Mouse (Mus musculus) adrenal gland, adult 8-10 months (tissue): Measurements from ENCODE around the gene Myl10. TPM values are rescaled to one million over a fixed set of nuclear protein-coding genes. Genes with fewer than 3 reads are reported as not detected.
"Not testable (repeated sequence)": the region's sequence is repeated elsewhere in the genome, so short reads cannot be mapped to it uniquely, and the experiment has no call there.

Experiments
- DNase-seq: peaks from one replicate; pipeline ENCODE4 v3.0.0; 2022
- total RNA-seq, 4 experiments: library from RNA; stranded (reverse); gene quantifications; 2 replicates each; pipeline ENCODE4 v1.2.4; 2022

Gene Myl10
- total RNA-seq, 4 experiments from 2014 or later = not detected

GRCm38 (mm10) chr5:136705532-136705931, 12.6 kb downstream of the Myl10 start:
- DNase-seq = no peak

GRCm38 (mm10) chr5:136706803-136707202, 13.9 kb downstream of the Myl10 start:
- DNase-seq = peak; percentile 28

GRCm38 (mm10) chr5:136708116-136708515, 15.2 kb downstream of the Myl10 start:
- DNase-seq = no peak

- no peak for DNase-seq
These were observed 17.8 kb downstream of the Myl10 start for GRCm38 (mm10) chr5:136710742-136711141.

GRCm38 (mm10) chr5:136714232-136714875, 21.4 kb downstream of the Myl10 start:
- DNase-seq = no peak

- DNase-seq = no peak
These were observed 21.9 kb downstream of the Myl10 start for GRCm38 (mm10) chr5:136714879-136715278.

- no peak for DNase-seq
These were observed 24.0 kb downstream of the Myl10 start for GRCm38 (mm10) chr5:136716696-136717572.

GRCm38 (mm10) chr5:136717573-136717854, 24.6 kb downstream of the Myl10 start:
- no peak for DNase-seq

- DNase-seq = no peak
These were observed 25.7 kb downstream of the Myl10 start for GRCm38 (mm10) chr5:136718656-136719055.

GRCm38 (mm10) chr5:136721596-136721995, 28.6 kb downstream of the Myl10 start:
- no peak for DNase-seq

GRCm38 (mm10) chr5:136726271-136726670, 33.3 kb downstream of the Myl10 start:
- not testable (repeated sequence) for DNase-seq

- no peak for DNase-seq
These were observed 46.0 kb downstream of the Myl10 start for GRCm38 (mm10) chr5:136738918-136739317.

- no peak for DNase-seq
These were observed 53.6 kb downstream of the Myl10 start for GRCm38 (mm10) chr5:136746596-136746995.

Other genes with a start within 250 kb of the Myl10 start
- 100 to 1,000 TPM in 2 of 4 experiments, 10 to 100 TPM in 2; 88.2 to 135 (median 105) TPM for gene Cux1, start 125.7 kb upstream of the Myl10 start, total RNA-seq
- gene Col26a1, start 190.1 kb downstream of the Myl10 start, total RNA-seq = 1 to 10 TPM in 2 of 4 experiments, under 1 TPM in 2; 0.22 to 1.4 (median 0.94) TPM
- 10 to 100 TPM; 30.5 to 53.5 (median 41.9) TPM for gene Ift22, start 215.0 kb downstream of the Myl10 start, total RNA-seq